Mouse (Mus musculus): Measurements from ENCODE around the gene Slc10a2. TPM values are rescaled to one million over a fixed set of nuclear protein-coding genes. Genes with fewer than 3 reads are reported as not detected.
"Not testable (repeated sequence)": the region's sequence is repeated elsewhere in the genome, so short reads cannot be mapped to it uniquely, and the experiment has no call there.

Slc10a2 gene
- not detected for total RNA-seq (2021)
- long read RNA-seq, experiment 1 = 0 reads
- long read RNA-seq, experiment 2 = 0 reads

DNA sequence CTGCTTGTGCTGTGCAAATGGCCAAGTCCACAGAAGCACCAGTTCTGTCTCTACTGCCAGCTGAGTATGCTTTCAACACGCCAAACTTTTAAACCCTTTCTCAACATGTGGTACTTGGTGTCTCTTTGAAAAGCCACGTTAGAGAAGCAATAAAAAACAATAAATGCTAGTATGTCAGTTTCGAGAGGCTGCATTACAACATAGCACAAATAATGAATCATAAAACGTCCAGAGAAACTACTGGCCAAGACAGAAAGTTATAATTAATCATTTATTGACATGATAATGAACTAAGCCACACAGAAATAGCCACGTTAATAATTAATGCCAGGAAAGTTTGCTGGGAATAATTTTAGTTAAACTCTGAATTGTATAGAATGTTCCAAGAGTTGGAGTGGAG, at the start of gene Slc10a2:
Slc10a2 (minus strand) TSS at position 166 of the 400 bp plus-strand sequence.
- DNase-seq (ENCODE audit: low spot score in 2 of 2) = no peak

GRCm38 (mm10) chr8:5129322-5129829, 24.2 kb upstream of the Slc10a2 start:
- DNase-seq (ENCODE audit: low spot score in 2 of 2) = no peak

DNA sequence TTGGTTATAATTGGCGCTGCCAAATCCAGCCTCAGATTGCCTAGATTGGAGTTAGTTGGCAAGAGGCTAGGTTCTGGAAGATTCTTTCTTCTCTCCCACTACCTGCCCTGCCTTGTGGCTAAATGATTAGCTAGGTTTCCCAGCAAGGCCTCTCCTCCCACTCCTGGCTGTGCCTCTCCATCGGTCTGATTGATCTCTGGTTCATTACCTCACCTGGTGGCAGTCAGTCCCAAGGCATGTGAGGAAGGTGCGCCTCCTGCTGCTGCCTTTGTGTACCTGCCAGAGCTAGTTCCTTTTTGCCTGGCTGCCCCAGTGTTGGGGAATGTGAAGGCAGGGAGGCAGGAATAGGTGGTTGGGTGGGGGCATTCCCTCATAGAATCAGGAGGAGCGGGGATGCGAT, 1.7 kb upstream of the Slc10a2 start:
- no peak for DNase-seq (ENCODE audit: low spot score in 2 of 2)

GRCm38 (mm10) chr8:5095392-5095791, 9.8 kb downstream of the Slc10a2 start:
- no peak for DNase-seq (ENCODE audit: low spot score in 2 of 2)

GRCm38 (mm10) chr8:5093991-5094390, 11.2 kb downstream of the Slc10a2 start:
- DNase-seq (ENCODE audit: low spot score in 2 of 2) = not testable (repeated sequence)

DNA sequence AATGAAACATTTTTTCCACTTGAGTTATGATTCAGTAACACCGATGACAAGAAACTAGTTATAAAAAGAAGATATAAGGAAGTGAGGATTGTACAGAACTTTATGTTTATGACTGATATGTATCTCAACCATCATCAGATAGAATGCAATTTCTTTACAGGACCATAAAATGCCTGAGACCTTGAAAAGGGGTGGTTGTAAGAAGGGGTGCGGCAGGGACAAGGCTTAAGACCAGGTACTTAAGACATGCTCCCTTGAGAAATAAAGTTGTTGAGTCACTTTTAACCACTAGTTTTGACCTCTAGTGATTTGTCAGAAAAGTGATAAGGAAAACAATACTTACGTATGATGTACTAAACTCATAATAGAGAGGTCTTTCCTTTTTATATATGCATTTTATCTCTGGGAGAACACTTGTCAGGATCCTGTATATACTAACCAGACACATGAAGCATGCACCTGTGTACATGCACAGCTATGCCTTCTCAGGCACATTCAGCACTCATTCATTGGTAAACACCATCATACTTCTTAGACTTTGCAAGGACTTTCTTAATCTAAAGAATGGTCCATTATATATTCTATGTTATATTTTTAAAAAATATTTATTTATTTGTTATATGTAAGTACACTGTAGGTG, 31.4 kb downstream of the Slc10a2 start:
- no peak for DNase-seq (ENCODE audit: low spot score in 2 of 2)

DNA sequence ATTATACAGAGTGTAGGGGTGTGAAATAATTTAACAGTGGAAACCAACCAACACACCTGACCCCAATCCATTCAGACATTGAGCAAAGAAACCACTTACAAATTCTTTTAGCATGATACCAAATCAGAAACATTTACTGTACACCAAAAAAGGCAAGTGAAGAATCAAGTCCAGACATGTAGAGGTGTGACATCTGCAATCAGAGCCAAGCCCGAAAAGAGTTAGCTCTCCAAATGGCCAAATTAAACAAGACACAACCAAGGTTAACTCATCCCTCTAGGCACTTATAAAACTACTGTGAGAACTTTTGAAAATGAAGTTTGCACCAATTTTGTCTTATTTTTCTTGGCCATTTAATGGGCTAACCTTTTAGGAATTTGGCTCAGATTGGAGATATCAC, 46.3 kb downstream of the Slc10a2 start:
- no peak for DNase-seq (ENCODE audit: low spot score in 2 of 2)

DNA sequence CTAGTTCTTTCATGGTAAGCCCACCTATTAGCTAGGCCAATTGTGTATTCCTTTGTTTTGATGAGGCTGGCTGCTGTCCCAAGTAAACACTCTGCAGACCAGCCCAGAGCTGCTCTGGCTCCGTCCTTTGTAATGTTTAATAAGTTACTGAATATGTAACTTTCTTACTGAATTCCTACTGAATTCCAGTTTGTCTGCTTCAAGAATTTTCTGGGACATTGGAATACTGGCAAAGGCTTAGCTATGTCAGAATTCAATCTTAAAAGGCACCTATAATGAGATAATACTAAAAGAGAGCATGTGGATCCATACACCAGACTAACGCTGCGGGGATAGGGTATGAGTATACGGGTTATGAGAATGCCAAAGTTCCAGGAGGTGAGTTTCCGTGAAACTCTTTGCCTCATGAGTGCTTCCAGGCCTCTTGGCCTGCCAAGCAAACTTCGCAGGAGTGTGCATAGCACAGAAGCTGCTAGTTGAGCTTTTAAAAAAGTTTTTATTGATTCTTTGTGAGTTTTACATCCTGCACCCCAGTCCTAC, 60.7 kb downstream of the Slc10a2 start:
- DNase-seq (ENCODE audit: low spot score in 2 of 2) = not testable (repeated sequence)

DNA sequence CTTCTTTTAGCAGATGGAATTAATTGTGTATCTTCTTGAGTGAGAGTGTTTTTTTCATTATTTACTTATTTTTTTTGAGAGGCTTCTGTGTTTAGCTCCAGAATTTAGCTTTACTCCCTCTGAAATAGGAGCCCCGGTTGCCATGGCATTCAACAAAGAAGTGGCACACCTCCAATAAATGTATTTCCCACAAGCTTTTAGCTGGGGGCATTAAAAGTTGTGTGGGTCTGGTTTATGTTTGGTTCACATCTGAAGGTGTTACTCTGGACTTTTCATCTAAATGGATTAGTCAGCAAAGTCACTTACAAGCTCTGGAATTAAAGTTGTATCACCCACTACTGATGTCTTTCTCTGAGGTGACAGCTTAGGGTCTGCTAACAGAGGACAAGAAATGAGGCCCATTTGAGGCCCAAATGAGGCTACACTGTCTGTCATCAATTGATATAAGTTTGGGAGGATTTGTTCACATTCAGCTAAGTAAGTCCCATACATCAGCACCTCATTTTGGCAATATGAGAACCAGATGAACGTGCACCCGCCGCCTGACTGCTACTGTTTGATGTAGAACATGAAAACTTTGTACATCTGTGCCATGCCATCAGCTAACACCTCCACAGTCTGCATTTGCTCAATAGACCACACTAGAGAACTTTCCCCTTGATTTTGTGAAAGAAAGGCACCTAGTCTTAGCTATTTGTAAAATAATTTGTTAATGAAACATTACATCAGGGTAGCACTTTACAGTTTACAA, 66.2 kb downstream of the Slc10a2 start:
- DNase-seq (ENCODE audit: low spot score in 2 of 2) = no peak
